Mouse (Mus musculus): ENCODE results near the gene Olfr506.

Olfr506 gene

DNA sequence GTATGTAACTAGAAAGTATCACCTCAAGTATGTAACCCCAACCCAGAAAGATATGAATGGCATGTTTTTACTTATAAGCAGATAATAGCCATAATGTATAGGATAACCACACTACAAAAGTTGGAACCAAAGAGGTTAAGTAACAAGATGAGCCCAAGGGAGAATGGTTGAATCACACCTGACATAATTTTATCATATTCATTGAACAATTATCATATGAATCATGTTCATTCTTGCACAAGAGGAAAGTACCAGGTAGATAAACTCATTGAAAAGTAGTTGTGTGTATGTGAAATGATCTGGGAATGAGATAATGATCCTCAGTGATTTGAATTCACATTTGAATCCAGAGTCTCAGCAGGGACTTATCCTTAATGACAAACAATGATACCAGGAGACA is at the start of gene Olfr506:
Olfr506 (plus strand) TSS at position 301 of the 400 bp plus-strand sequence.
- TF ChIP-seq GATA4 (IDR thresholded peaks at IDR 0.05; ENCODE audit: insufficient replicate concordance, low read length): no peak

GRCm38 (mm10) chr7:108565693-108566092 is 44.9 kb upstream of the Olfr506 start, which contains the start of gene Olfr504:
Olfr504 (minus strand) TSS chr7:108565793.
- TF ChIP-seq GATA4 (IDR thresholded peaks at IDR 0.05; ENCODE audit: insufficient replicate concordance, low read length): no peak

- no peak for TF ChIP-seq GATA4 (IDR thresholded peaks at IDR 0.05; ENCODE audit: insufficient replicate concordance, low read length)
Observed at GRCm38 (mm10) chr7:108589797-108590196, 20.8 kb upstream of the Olfr506 start.

- TF ChIP-seq GATA4 (IDR thresholded peaks at IDR 0.05; ENCODE audit: insufficient replicate concordance, low read length): no peak
Observed at GRCm38 (mm10) chr7:108614110-108614509, 3.5 kb downstream of the Olfr506 start.

DNA sequence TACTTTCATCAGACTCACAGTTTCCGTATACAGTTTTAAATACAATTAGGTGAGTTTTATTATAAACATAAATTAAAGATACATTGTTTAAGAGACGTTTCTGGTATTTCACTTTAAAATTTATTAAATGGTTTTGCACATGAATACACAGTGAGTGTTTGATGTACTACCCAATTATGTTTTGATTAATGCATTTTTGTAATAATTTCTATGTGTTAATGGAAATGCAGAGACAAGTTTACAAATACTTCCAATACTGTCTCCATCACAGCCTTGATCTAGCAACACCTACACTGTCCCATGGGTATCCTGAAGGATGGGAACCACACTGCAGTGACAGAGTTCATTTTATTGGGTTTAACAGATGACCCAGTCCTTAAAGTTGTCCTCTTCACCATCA is 10.9 kb downstream of the Olfr506 start, which contains the start of gene Olfr507:
Olfr507 (plus strand) TSS at position 301 of the 400 bp plus-strand sequence.
- no peak for TF ChIP-seq GATA4 (IDR thresholded peaks at IDR 0.05; ENCODE audit: insufficient replicate concordance, low read length)

DNA sequence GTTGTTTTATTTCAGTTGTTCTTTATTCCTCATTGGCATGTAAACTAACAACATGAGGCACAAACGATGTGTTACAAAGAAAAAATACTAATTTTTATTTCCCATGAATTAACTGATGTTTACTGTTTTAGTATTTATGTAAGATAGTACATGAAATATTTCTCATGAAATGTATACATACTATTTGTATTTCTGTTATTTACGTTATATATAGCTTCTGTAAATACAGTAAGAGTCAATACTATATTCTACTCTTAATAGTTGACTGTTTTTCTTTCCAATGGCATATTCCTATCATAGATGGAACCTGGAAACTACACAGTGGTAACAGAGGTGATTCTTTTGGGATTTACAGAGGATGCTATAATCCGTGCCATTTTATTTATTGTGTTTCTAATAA is 19.1 kb downstream of the Olfr506 start, which contains the start of gene Olfr508:
Olfr508 (plus strand) TSS at position 301 of the 400 bp plus-strand sequence.
- TF ChIP-seq GATA4 (IDR thresholded peaks at IDR 0.05; ENCODE audit: insufficient replicate concordance, low read length): no peak

GRCm38 (mm10) chr7:108651806-108652205 is 41.2 kb downstream of the Olfr506 start, which contains the start of gene Olfr509:
Olfr509 (minus strand) TSS chr7:108651906.
- no peak for TF ChIP-seq GATA4 (IDR thresholded peaks at IDR 0.05; ENCODE audit: insufficient replicate concordance, low read length)

DNA sequence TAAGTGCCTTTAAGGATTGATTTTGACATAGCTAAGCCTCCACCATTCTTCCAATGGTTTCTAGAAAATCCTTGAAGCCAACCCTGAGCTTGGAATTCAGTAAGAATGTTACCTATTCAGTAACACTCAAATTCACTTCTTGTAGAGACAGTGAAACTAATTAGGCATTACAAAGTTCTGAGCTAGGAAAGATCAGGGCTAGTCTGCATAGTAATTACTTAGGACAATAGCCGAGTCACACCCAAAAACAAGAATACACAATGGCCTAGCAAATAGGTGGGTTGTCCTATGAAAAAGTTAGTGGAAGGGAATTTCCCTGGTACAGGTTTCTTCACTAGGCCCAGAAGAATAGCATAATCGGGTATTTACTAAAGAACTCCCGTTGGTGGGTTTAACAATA is 51.8 kb downstream of the Olfr506 start:
- TF ChIP-seq GATA4 (IDR thresholded peaks at IDR 0.05; ENCODE audit: insufficient replicate concordance, low read length): no peak

Measured in liver, adult (tissue).